Mouse (Mus musculus) cortical plate, adult 2 months (tissue): Measurements from ENCODE around the gene Ubxn1.

Source experiments
- CTCF ChIP-seq: fragments of 200-500 bp; IDR thresholded peaks from 2 replicates; pipeline ENCODE4 v1.5.1; 2011; ENCODE audit warnings: mild to moderate bottlenecking, control low read depth, low read length; ENCODE audit not compliant: insufficient read depth; ENCODE audit errors: extremely low read depth
- POLR2A ChIP-seq: fragments of 200-500 bp; IDR thresholded peaks from 2 replicates; pipeline ENCODE4 v1.6.1; 2011; ENCODE audit warnings: mild to moderate bottlenecking, low read length, control low read depth; ENCODE audit not compliant: insufficient read depth; ENCODE audit errors: extremely low read depth

- TF ChIP-seq CTCF (no peak), POLR2A (peak; percentile 74)
These were observed 31.1 kb upstream of the Ubxn1 start for GRCm38 (mm10) chr19:8839908-8840791.
